Mouse (Mus musculus): ENCODE results near the gene Ctsf. TPM values are rescaled to one million over a fixed set of nuclear protein-coding genes. Genes with fewer than 3 reads are reported as not detected.

The Ctsf gene
- polyA plus RNA-seq, 1 experiment = 114 TPM

Other genes starting within 250 kb of the Ctsf start
- 10.1 and 11.0 TPM in 2 replicates for gene Lrfn4, start 239.5 kb upstream of the Ctsf start, polyA plus RNA-seq (2012; rRNA removed)
- gene Rce1, start 229.5 kb upstream of the Ctsf start, polyA plus RNA-seq (2012; rRNA removed) = 86.0 and 90.7 TPM in 2 replicates
- gene Gm960, start 156.5 kb upstream of the Ctsf start, polyA plus RNA-seq (2012; rRNA removed) = 1.0 and 3.3 TPM in 2 replicates
- gene Sptbn2, start 144.0 kb upstream of the Ctsf start, polyA plus RNA-seq (2012; rRNA removed) = 3.2 and 5.0 TPM in 2 replicates
- 7.6 and 8.0 TPM in 2 replicates for gene Rbm4b, start 98.6 kb upstream of the Ctsf start, polyA plus RNA-seq (2012; rRNA removed)
- 37.5 and 38.3 TPM in 2 replicates for gene Rbm4, start 61.2 kb upstream of the Ctsf start, polyA plus RNA-seq (2012; rRNA removed)
- gene Gm21992, start 43.5 kb upstream of the Ctsf start, polyA plus RNA-seq (2012; rRNA removed) = 15.7 and 22.5 TPM in 2 replicates
- 33.6 and 35.1 TPM in 2 replicates for gene Rbm14, start 43.5 kb upstream of the Ctsf start, polyA plus RNA-seq (2012; rRNA removed)
- gene Ccs, start 15.8 kb upstream of the Ctsf start, polyA plus RNA-seq (2012; rRNA removed) = 50.6 and 67.6 TPM in 2 replicates
- gene Ccdc87, start 15.8 kb upstream of the Ctsf start, polyA plus RNA-seq (2012; rRNA removed) = 0.22 and 0.36 TPM in 2 replicates
- gene Actn3, start 22.8 kb downstream of the Ctsf start, polyA plus RNA-seq (2012; rRNA removed) = 3.0 and 4.9 TPM in 2 replicates
- gene Zdhhc24, start 23.5 kb downstream of the Ctsf start, polyA plus RNA-seq (2012; rRNA removed) = 31.4 and 38.7 TPM in 2 replicates
- 4.2 and 6.4 TPM in 2 replicates for gene Bbs1, start 51.5 kb downstream of the Ctsf start, polyA plus RNA-seq (2012; rRNA removed)
- 87.4 and 96.6 TPM in 2 replicates for gene Dpp3, start 73.2 kb downstream of the Ctsf start, polyA plus RNA-seq (2012; rRNA removed)
- gene Peli3, start 88.0 kb downstream of the Ctsf start, polyA plus RNA-seq (2012; rRNA removed) = 5.1 and 6.7 TPM in 2 replicates
- gene Mrpl11, start 107.0 kb downstream of the Ctsf start, polyA plus RNA-seq (2012; rRNA removed) = 37.4 and 39.9 TPM in 2 replicates
- 1.0 and 1.2 TPM in 2 replicates for gene Npas4, start 135.2 kb downstream of the Ctsf start, polyA plus RNA-seq (2012; rRNA removed)
- 4.3 and 5.1 TPM in 2 replicates for gene Slc29a2, start 168.7 kb downstream of the Ctsf start, polyA plus RNA-seq (2012; rRNA removed)
- gene B4gat1, start 183.7 kb downstream of the Ctsf start, polyA plus RNA-seq (2012; rRNA removed) = 28.6 and 30.4 TPM in 2 replicates
- 0.34 and 0.65 TPM in 2 replicates for gene AC124502.3, start 183.8 kb downstream of the Ctsf start, polyA plus RNA-seq (2012; rRNA removed)
- 33.0 TPM in 2 replicates for gene Brms1, start 186.2 kb downstream of the Ctsf start, polyA plus RNA-seq (2012; rRNA removed)
- 5.3 and 7.8 TPM in 2 replicates for gene Rin1, start 195.4 kb downstream of the Ctsf start, polyA plus RNA-seq (2012; rRNA removed)
- gene Cd248, start 212.9 kb downstream of the Ctsf start, polyA plus RNA-seq (2012; rRNA removed) = 27.7 and 39.6 TPM in 2 replicates
- 2.9 and 3.4 TPM in 2 replicates for gene Tmem151a, start 230.4 kb downstream of the Ctsf start, polyA plus RNA-seq (2012; rRNA removed)
- 174 and 196 TPM in 2 replicates for gene Yif1a, start 233.4 kb downstream of the Ctsf start, polyA plus RNA-seq (2012; rRNA removed)
- 0.93 and 2.4 TPM in 2 replicates for gene Cnih2, start 243.4 kb downstream of the Ctsf start, polyA plus RNA-seq (2012; rRNA removed)